Mouse (Mus musculus) urinary bladder, adult 2 months (tissue): Measurements from ENCODE around the gene Scamp2. TPM values are rescaled to one million over a fixed set of nuclear protein-coding genes. Genes with fewer than 3 reads are reported as not detected.

Experiments used
- DNase-seq: peaks from one replicate; pipeline ENCODE4 v3.0.0; 2022; ENCODE audit warnings: low spot score
- polyA plus RNA-seq: library from polyadenylated mRNA; depleted of rRNA; stranded (reverse); fragments of >200 nt; gene quantifications from 2 replicates; pipeline ENCODE4 v1.2.3, GENCODE M21; 2012

The Scamp2 gene
- polyA plus RNA-seq, 1 experiment, result 62.9 TPM

DNA sequence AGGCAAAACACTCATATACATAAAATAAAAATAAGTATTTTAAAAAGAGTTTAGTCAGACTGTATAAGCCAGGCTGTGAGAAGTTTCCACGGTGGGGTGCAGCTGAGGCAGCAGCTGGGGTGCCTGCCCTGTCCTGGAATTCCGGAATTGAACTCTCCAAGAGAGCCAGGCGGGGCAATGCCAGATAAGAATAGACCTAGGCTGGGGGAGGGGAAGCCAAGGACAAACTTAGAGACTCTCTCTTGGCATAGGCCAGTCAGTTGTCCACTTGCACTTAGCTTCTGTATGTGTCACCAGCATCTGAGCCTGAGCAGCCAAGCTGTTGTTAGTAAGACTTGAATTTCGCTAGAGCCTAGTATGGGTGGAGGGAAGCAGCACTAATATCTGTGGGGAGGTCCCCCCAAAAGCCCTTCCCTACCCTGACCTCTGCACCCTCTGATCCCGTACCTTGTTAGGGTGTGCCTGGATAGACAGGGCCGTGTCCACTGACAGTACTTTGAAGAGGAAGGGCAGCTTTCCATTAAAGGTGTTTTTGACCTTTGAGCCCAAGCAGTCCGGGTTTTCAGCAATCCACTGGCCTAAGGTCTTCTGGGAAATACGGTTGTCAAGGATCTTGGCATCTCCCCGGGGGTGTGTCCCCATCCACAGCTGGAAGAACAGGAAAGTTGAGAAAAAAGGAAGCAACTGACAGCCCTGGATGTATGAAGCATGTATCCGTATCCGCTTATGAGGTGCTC is 10.4 kb upstream of the Scamp2 start:
- no peak for DNase-seq

DNA sequence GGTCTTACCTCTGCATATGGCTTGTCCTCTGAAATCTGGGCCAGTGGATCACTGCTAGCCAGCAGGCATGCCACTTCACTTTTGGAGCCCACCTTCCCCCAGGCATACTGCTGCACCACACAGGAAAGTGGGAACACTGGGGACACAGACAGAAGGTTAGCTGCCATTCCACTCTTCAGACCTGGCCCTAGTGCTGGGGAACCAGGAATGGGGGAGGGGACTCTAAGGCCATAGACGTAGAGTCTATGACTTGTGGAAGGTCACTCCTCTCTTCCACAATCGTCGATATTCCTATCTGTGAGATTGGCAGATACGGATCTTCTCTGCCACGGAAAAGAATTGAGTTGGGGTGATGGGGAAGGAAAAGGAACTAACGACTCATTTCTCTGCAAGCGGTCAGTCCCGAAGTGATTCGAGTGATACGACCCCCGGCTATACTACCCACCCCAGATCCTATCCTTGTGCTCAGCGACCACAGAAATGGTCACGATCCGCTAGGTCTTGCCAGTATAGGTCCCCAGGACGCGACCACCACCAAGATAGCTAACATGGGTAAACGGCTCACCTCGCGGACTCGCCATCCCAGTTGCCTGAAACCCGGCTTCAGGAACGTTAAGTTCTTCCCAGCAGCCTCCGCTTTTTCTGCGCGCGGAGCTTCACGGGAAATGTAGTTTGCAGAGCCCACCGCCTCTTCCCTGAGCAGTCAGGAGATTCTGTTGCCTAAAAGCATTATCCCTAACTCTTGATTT is 8.4 kb upstream of the Scamp2 start, which contains the start of gene Mpi:
Gene Mpi, minus strand, starts transcription at position 625 of the 749 bp plus-strand sequence.
- DNase-seq, result no peak

DNA sequence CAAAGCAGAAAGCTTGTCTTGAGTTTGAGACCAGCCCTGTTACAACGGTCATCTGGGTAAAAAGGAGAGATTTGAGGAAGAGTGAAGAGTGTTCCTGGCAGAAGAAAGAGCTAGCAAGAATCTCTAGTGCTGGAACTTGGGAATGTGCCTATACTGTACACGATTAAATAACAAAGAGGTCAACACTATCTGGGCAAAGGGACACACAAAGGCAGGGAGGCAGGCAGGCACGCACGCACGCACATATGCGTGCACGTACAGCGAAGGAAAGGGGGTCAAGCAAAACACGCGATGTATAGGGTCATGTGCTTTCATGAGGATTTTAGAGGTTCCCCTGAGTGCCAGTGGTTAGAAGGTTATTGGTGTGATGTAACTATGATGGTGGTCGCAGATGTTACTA is 7.6 kb upstream of the Scamp2 start:
- no peak for DNase-seq

DNA sequence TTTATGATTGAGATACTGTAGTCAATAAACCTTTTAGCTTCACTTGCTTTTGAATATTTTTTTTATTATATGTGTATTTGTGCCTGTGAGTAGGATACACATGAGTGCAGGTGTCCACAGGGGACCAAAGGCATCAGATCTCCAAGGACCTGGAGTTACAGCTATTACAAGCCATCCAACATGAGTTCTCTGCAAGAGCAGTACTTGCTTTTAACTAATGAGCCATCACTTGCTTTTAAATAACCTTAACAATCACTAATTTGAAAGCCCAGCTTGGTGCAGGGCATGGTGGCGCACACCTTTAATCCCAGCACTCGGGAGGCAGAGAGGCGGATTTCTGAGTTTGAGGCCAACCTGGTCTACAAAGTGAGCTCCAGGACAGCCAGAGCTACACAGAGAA is 6.0 kb upstream of the Scamp2 start:
- DNase-seq, result no peak

DNA sequence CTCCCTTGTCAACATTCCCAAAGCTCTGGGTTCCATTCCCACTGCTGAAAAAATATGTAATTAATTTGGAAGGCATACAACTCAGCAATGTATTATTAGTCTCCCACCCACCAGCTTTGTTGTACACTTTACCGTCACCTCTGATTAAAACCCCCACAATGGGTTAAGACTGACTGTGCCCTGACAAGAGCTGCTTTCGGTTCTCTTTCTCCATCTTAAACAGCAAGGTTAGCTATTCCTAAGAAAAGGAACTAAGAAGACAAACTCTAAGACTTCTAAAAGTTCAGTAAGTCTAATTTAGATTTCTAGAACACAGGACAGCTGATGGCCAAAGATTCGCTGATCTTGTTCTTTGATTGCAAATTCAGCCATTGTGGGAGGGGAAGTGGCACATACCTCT is 3.5 kb upstream of the Scamp2 start:
- DNase-seq, result no peak

DNA sequence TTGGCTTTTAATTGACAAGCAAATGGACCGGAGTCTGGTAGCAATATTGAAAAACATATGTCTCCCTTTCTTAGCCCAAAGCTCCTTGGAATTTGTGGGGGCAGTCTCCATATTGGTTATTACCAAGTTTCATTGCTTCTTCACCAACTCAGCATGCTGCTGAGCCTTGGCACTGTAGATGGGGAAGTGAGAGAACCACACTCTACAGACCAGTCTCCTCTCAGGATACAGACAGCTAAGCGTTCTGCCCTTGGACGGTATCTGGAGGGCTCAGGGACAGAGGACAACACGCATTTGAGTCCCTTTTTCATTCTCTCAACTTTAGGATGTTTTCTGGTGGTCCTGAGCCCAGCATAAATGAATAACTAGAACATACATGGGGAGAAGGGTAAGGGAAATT is 2.1 kb upstream of the Scamp2 start:
- no peak for DNase-seq

DNA sequence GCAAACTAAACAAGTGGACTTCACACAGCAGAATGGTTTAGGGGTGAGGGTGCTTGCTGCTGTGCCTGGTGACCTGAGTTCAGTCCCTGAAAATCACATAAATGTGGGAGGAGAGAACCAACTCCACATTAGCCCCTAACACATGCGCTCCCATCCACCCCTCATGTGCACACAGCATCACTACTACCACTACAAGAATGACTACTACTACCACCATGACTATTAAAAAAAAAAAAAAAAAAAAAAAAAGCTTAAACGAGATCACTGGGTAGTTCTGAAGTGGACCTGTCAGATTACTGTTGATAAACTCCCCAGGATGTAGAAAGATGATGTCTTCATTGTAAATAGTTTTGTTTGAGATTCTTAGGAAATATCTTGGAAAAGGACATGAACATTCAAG is 1.2 kb upstream of the Scamp2 start:
- no peak for DNase-seq

DNA sequence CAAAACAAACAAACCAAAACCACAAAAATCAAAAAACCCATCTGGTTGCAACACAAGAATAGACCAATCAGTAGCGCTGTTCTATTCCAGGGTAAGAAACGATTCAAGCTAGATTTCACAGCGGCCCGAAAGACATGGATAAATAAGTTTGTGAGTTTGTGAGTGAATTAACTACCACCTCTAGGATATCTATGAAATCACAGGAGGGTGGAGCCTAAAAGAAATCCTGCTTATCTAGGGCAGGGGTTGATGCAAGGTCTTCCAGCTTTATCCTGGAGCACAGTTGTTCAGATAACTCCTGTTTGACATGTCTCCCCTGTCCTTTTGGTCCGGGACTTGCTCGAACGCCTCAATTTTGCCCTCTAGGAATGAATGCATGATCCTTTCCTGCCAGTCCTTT is 480 bp upstream of the Scamp2 start:
- DNase-seq, result no peak

DNA sequence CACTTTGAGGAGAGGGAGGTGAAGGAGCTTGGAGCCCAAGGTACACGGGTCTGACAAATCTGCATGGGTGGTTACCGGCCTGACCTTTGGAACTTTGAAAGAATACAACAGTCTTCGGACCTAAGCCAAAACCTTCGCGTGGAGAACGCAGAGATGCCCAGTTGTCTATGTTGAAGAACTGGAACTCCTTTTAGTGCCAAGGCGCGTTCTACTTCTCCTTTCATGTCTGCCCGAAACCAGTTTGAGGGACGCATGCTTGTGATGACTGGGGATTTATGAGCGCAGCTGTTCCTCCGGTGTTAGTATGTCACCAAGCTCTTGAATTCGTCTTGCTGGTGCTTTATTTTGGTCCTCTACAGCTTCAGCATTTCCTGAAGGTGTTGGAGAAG is 962 bp downstream of the Scamp2 start:
- DNase-seq, result no peak

DNA sequence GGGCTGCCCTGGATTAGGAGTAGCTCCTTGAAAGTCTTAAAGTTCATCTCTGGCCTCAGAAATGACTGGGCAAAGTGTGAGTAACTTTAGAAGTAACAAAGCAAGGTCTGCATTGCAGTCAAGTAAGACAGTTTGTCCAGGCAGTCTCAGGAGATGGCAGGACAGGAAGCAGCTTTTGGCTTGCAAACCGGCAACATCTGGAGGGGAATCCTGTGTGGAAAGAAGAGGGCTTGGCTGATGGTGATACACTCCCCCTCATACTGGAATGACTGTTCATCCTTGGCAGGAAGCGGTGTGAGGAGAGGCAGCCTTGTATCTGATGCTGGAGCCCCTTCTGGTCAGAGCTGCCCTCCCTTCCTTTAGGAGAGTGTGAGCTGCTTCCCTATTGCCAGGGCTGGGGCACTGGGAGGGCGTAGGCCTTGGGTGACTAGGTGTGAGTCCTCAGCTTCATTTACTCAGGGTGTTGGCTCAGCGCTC is 2.2 kb downstream of the Scamp2 start:
- no peak for DNase-seq

DNA sequence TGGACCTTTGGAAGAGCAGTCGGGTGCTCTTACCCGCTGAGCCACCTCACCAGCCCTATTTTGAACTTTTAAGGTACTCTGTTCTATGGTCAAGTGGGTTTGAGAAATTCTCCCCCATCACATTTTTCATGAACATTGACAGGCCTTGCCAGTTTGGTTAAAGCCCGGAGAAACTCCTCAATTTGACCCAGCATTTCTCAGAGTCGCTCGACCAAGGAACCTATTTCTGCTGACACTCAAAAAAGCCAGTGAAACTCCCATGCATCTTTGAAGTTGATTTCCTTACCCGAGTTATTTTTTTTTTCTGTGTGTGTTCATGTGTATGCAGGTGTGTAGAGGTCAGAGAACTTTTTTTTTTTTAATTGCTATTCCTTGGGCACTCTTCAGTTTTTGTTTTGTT is 3.9 kb downstream of the Scamp2 start:
- no peak for DNase-seq

DNA sequence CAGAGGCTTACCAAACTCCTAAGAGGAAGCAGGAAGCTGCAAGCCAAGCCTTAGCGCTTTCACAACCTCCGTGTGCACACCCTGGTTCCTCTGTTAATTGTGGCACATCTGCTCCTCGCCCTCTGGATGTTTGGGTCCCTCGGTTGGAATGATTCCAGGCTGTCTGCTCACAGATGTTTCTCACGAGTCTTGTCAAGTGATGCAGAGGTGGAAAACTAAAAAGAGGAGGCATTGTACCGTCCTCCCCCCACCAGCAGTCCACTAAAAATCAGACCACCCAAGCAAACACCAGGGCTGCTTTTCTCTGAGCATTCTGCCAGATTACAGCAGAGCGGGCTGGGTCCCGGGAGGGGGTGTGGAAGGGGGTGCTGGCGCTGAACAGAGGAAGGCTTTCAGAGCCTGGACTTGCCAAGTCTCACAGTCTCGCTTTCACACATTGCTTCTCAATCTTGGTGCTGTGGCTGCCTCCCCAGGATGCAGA is 5.0 kb downstream of the Scamp2 start:
- DNase-seq, result no peak

DNA sequence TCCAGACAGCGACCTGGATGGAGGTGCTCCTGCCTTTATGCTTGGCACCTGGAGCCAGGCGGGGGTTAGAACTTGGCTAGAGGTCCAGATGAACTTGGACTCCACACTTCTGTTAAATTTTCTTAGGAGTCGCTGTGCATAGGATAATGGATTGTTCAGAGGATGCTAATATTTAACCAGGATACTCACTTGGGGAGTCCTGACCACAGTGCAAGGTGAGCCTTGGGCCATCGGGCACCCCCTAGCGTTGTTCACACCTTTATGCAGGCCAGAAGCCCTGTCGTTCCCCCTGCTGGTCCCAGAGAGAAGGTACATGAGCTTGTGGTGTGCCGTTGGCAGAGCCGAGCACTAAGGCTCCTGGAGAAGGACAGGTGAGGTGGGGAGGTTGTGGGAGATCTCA is 6.1 kb downstream of the Scamp2 start:
- DNase-seq, result no peak

DNA sequence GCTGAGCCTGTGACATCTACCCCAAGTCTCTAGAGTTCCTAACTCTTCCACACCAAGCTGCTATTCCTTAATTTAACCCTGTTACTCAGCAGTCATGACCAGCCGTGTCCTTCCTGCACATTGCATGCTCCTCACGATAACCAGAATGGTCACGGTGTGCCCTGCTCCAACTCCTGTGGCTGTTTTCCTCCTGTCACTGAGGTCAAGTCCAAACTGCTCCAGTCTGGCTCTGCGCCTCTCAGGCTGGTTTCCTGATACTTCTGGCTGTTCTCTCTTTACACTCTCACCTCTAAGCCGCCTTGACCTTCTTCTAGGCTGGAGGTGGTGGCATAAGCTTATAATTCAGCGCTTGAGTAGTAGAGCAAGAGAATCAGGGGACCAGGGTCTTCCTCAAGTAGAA is 7.8 kb downstream of the Scamp2 start:
- DNase-seq, result no peak

DNA sequence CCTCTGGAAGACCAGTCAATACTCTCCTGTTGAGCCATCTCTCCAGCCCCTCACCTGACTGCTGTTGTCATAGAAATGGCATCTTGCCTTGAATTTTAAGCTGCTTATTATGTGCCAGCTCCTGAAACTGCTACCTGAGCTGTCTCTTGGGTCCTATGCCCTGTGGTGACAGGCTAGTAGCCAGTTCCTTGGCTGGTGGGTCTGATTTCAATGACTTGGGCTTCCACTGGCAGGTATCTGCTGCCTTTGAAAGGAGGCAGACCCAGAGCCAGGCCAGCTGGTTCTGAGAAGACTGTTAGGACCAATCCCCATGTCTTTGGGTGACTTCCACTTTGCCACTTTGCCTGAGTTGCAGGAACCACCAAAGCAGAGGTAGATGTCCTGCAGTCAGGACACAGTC is 13.7 kb downstream of the Scamp2 start:
- no peak for DNase-seq

DNA sequence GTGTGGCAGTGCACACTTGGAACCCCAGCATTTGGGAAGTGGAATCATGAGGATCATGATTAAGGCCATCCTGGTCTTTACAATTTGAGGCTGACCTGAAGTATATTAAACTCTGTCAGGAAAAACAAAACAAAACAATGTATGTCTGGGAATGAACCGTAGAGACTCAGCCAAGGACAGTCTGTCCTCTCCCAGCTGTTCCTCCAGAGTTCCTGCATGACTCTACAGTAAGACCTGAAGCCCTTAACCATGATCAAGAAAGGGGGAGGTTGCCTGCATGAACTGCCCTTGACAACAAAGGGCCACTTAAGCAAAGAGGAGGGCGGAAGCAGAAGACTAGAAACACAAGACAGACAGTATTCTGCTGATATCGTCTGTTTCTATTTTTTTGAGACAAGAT is 14.8 kb downstream of the Scamp2 start:
- no peak for DNase-seq

DNA sequence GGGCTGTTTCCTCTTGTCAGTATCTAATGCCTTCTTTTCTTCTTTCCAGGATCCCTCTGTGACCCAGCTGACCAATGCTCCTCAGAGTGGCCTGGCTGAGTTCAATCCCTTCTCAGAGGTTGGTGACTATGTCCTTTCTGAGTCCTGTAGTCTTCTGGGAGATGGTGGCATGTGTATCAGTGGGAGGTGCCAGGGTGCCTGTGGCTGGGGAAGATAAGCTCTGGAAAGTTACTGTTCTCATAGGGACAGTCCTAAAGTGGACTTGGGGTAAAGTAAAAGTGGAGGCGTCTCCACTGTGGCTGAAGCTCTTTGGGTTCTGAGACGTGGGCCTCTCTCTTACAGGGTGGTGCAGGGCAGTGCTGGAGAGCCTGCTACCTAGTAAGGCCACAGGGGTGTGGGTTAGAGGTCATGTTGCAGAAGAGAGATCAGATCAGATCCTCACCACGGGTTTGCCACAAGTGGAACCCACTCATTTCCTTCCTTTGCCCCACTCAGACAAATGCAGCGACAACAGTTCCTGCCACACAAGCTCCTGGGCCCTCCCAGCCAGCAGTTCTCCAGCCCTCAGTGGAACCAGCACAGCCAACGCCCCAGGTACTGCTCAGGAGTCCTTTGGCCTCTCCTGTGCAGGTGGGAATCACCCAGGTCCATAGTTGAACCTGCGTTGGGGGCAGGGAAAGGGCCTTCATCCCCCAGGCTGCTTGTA is 16.6 kb downstream of the Scamp2 start:
- DNase-seq, result no peak

DNA sequence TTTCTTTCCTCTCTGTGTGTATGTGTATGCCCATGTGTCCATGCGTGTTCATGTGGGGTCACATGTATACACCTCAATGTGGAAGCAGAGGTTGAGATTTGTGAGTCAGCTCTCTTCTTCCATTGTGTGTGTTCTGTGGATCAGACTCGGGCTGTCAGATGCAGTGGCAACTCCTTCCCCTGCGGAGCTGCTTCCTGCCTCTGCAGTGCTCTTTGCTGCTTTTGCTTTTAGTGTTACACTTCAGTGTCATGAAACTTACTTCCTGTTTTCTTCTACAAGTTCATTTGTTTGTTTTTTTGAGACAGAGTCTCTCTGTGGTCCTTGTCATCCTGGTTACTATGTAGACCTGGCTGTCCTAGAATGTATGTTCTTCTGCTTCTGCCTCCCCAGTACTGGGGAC is 24.2 kb downstream of the Scamp2 start:
- DNase-seq, result no peak

DNA sequence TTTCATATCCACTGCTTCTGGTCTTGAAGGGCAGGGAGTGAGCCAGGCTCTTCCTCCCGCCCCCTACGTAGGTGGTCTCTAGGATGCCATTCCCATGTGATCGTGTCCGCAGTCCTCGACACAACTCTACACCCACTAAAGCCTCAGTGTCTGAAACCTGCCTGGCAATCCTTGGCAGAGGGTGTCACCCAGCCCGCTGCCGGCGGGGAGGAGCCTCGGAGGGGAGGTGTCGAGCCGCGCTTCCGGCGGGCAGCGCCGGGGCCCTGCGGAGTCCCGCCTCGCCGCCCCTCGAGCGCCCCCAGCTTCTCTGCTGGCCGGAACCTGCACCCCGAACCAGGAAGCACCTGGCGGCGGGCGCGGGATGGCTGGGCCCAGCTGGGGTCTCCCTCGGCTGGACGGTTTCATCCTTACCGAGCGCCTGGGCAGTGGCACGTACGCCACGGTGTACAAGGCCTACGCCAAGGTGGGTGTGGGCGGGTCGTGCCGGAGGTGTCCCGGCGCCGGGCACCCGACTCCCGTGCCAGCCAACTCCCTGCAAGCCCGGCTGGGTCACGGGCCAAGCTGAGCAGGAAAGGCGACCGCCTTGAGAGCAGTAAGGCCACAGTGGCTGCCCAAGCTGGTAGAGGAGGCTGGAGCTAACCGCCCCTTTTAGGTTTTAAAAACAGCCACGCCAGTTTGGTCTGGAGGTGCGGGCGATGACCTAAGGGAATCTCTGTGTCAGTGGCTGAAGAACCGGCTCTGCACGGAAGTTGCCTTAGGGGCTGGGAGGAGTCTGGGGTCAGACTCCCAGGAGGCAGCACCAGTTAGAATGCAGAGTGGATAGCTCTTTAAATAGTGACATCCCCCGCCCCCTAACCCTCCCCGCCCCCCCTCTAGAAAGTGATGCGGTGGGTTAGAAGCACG is 28.7 kb downstream of the Scamp2 start, which contains the start of gene Ulk3:
Gene Ulk3, plus strand, starts transcription at position 229 of the 903 bp plus-strand sequence.
- peak; percentile 80 for DNase-seq

DNA sequence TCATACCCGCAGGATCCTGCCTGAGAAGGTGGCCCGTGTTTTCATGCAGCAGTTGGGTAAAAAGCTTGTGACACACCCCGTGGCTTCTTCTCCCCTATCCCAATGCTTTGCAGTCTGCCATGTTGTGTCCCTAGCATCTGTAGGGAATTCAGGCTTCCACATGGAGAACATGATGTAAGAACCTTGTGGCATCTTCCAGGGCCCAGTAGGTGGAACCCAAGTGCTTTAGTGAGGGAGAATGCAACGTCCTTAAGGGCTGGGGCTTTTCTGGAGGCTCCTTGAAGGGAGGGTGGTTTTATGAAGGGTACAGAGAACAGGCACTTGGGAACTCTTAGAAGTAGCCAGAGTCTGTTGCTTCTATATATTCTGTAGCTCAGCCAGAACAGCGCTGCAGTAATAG is 30.0 kb downstream of the Scamp2 start:
- no peak for DNase-seq

DNA sequence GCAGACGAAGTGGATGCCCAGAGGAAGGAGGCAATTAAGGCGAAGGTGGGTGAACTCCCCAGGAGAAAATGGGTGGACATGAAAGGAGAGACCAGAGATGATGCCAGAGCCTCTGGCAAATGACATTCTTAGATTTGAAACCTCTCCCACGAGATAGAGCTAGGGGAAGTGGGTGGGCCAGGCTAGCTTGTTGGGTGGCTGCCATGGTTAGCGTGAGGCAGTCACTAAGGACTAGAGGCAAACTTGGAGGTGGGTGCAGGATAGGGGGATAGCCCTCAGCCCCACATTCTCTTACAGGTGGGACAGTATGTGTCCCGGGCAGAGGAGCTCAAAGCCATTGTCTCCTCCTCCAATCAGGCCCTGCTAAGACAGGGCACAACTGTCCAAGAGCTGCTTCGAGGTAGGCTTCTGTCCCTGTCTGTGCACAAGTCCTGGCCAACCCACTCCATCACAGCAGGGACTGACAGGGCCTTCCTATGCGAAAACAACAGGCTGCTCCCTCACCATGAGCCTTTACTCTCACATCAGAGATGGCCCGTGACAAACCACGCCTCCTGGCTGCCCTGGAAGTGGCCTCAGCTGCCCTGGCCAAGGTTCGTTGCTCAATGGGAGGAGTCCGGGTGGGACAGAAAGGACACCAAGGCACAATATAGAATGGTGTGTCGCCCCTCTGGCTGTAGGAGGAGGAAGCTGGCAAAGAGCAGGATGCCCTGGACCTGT is 32.9 kb downstream of the Scamp2 start:
- DNase-seq, result no peak
